Mouse (Mus musculus) cortical plate, adult 2 months (tissue): ENCODE measurements around the gene Il1rapl2.

Experiments used
- CTCF ChIP-seq: fragments of 200-500 bp; IDR thresholded peaks from 2 replicates; pipeline ENCODE4 v1.5.1; 2011; ENCODE audit warnings: mild to moderate bottlenecking, control low read depth, low read length; ENCODE audit not compliant: insufficient read depth; ENCODE audit errors: extremely low read depth
- POLR2A ChIP-seq: fragments of 200-500 bp; IDR thresholded peaks from 2 replicates; pipeline ENCODE4 v1.6.1; 2011; ENCODE audit warnings: mild to moderate bottlenecking, low read length, control low read depth; ENCODE audit not compliant: insufficient read depth; ENCODE audit errors: extremely low read depth

GRCm38 (mm10) chrX:138620106-138620505, 1049.7 kb downstream of the Il1rapl2 start:
- TF ChIP-seq POLR2A: no peak
- TF ChIP-seq CTCF: no peak
